Mouse (Mus musculus) left cerebral cortex, adult 18-20 months (tissue): ENCODE measurements around the gene H2-Q1. TPM values are rescaled to one million over a fixed set of nuclear protein-coding genes. Genes with fewer than 3 reads are reported as not detected.
"Not testable (repeated sequence)": the region's sequence is repeated elsewhere in the genome, so short reads cannot be mapped to it uniquely, and the experiment has no call there.

Source experiments
- DNase-seq, 2 experiments: peaks; one replicate each; pipeline ENCODE4 v3.0.0; 2021 to 2022; ENCODE audit warnings: low spot score in 2 of 2, mixed read lengths in 1 of 2
- total RNA-seq, 2 experiments: library from RNA; stranded (reverse); gene quantifications; 2 replicates each; pipeline ENCODE4 v1.2.3; 2021

The H2-Q1 gene
- total RNA-seq, 2 experiments from 2014 or later: 0.79 to 1.2 TPM

GRCm38 (mm10) chr17:35342071-35342671 is 22.0 kb downstream of the H2-Q1 start, which contains the start of gene H2-Q2:
TSS of gene H2-Q2 (plus strand) at chr17:35342242.
- DNase-seq: no peak

- no peak for DNase-seq
Observed at GRCm38 (mm10) chr17:35342711-35343476, 22.7 kb downstream of the H2-Q1 start.

- DNase-seq: not testable (repeated sequence)
Observed at GRCm38 (mm10) chr17:35347659-35348058, 27.5 kb downstream of the H2-Q1 start.

GRCm38 (mm10) chr17:35353275-35353674 is 33.1 kb downstream of the H2-Q1 start:
- not testable (repeated sequence) for DNase-seq

- DNase-seq: no peak
Observed at GRCm38 (mm10) chr17:35354071-35354470, 33.9 kb downstream of the H2-Q1 start.

GRCm38 (mm10) chr17:35357086-35357485 is 36.9 kb downstream of the H2-Q1 start:
- DNase-seq: no peak

GRCm38 (mm10) chr17:35358763-35359469 is 38.7 kb downstream of the H2-Q1 start:
- no peak for DNase-seq

GRCm38 (mm10) chr17:35359470-35359862 is 39.3 kb downstream of the H2-Q1 start:
- no peak for DNase-seq

Other genes with a start within 250 kb of the H2-Q1 start
- 1 to 10 TPM; 2.3 to 6.2 TPM for gene Ly6g6e, start 243.5 kb upstream of the H2-Q1 start, total RNA-seq
- 1 to 10 TPM in 1 of 2 experiments, under 1 TPM in 1; 0.70 to 1.0 TPM for gene Ly6g6d, start 242.3 kb upstream of the H2-Q1 start, total RNA-seq
- under 1 TPM; 0.33 to 0.40 TPM for gene Ly6g6f, start 234.8 kb upstream of the H2-Q1 start, total RNA-seq
- gene Abhd16a, start 231.1 kb upstream of the H2-Q1 start, total RNA-seq: 100 to 1,000 TPM; 115 to 120 TPM
- gene Ly6g5c, start 212.1 kb upstream of the H2-Q1 start, total RNA-seq: not detected
- gene Ly6g5b, start 205.0 kb upstream of the H2-Q1 start, total RNA-seq: under 1 TPM; 0.28 to 0.72 TPM
- 10 to 100 TPM; 15.9 to 16.4 TPM for gene Gpank1, start 198.9 kb upstream of the H2-Q1 start, total RNA-seq
- 100 to 1,000 TPM; 192 to 198 TPM for gene Csnk2b, start 198.4 kb upstream of the H2-Q1 start, total RNA-seq
- 10 to 100 TPM; 31.5 to 32.2 TPM for gene D17H6S53E, start 194.0 kb upstream of the H2-Q1 start, total RNA-seq
- gene Apom, start 188.4 kb upstream of the H2-Q1 start, total RNA-seq: not detected
- 100 to 1,000 TPM; 294 to 308 TPM for gene Bag6, start 185.2 kb upstream of the H2-Q1 start, total RNA-seq
- gene Prrc2a, start 155.5 kb upstream of the H2-Q1 start, total RNA-seq: 100 to 1,000 TPM; 270 to 288 TPM
- 10 to 100 TPM in 1 of 2 experiments, 1 to 10 TPM in 1; 8.6 to 11.6 TPM for gene Aif1, start 144.3 kb upstream of the H2-Q1 start, total RNA-seq
- gene Lst1, start 132.0 kb upstream of the H2-Q1 start, total RNA-seq: 1 to 10 TPM; 6.0 to 6.9 TPM
- under 1 TPM; 0.79 to 0.80 TPM for gene Ltb, start 126.0 kb upstream of the H2-Q1 start, total RNA-seq
- not detected for gene Tnf, start 118.4 kb upstream of the H2-Q1 start, total RNA-seq
- under 1 TPM; 0.23 to 0.60 TPM for gene Lta, start 115.1 kb upstream of the H2-Q1 start, total RNA-seq
- not detected for gene Gm16181, start 99.6 kb upstream of the H2-Q1 start, total RNA-seq
- 100 to 1,000 TPM; 587 to 598 TPM for gene Atp6v1g2, start 86.7 kb upstream of the H2-Q1 start, total RNA-seq
- 10 to 100 TPM; 11.6 to 14.9 TPM for gene Nfkbil1, start 84.6 kb upstream of the H2-Q1 start, total RNA-seq
- 100 to 1,000 TPM; 201 to 213 TPM for gene Ddx39b, start 78.7 kb upstream of the H2-Q1 start, total RNA-seq
- gene H2-D1, start 57.7 kb upstream of the H2-Q1 start, total RNA-seq: 10 to 100 TPM; 26.2 to 33.1 TPM
- gene H2-Q2, start 21.8 kb downstream of the H2-Q1 start, total RNA-seq: under 1 TPM; 0.44 to 0.82 TPM
- 1 to 10 TPM; 2.9 to 4.1 TPM for gene H2-Q4, start 59.2 kb downstream of the H2-Q1 start, total RNA-seq
- gene H2-Q6, start 104.4 kb downstream of the H2-Q1 start, total RNA-seq: 1 to 10 TPM in 1 of 2 experiments, under 1 TPM in 1; 0.96 to 1.4 TPM
- gene H2-Q7, start 118.8 kb downstream of the H2-Q1 start, total RNA-seq: 1 to 10 TPM in 1 of 2 experiments, under 1 TPM in 1; 0.53 to 1.4 TPM
- under 1 TPM; 0.33 to 0.46 TPM for gene H2-Q10, start 149.7 kb downstream of the H2-Q1 start, total RNA-seq
- not detected for gene Pou5f1, start 185.6 kb downstream of the H2-Q1 start, total RNA-seq
- gene Tcf19, start 196.4 kb downstream of the H2-Q1 start, total RNA-seq: 10 to 100 TPM; 10.1 to 13.7 TPM
- gene Cchcr1, start 196.7 kb downstream of the H2-Q1 start, total RNA-seq: 10 to 100 TPM; 14.2 to 16.2 TPM
- under 1 TPM; 0.44 to 0.84 TPM for gene Psors1c2, start 212.8 kb downstream of the H2-Q1 start, total RNA-seq
- gene Cdsn, start 231.7 kb downstream of the H2-Q1 start, total RNA-seq: 1 to 10 TPM in 1 of 2 experiments, under 1 TPM in 1; 1.00 to 1.7 TPM
- gene 2300002M23Rik, start 247.0 kb downstream of the H2-Q1 start, total RNA-seq: not detected